Mouse (Mus musculus): ENCODE results near the gene Gm6871.
"Not testable (repeated sequence)": the region's sequence is repeated elsewhere in the genome, so short reads cannot be mapped to it uniquely, and the experiment has no call there.

Gm6871 gene

GRCm38 (mm10) chr7:41573562-41573961 is at the start of gene Gm6871:
Gene Gm6871 (minus strand): TSS chr7:41573662.
- DNase-seq, result not testable (repeated sequence)

GRCm38 (mm10) chr7:41616241-41616640 is 42.8 kb upstream of the Gm6871 start:
- not testable (repeated sequence) for DNase-seq

- DNase-seq, result no peak
Measured at GRCm38 (mm10) chr7:41611654-41612053, 38.2 kb upstream of the Gm6871 start.

- no peak for DNase-seq
Measured at GRCm38 (mm10) chr7:41599932-41600548, 26.6 kb upstream of the Gm6871 start.

- DNase-seq, result peak; percentile 89
Measured at GRCm38 (mm10) chr7:41599034-41599813, 25.8 kb upstream of the Gm6871 start, which contains the start of gene 2610021A01Rik. Gene 2610021A01Rik (plus strand): TSS chr7:41599230.

- no peak for DNase-seq
Measured at GRCm38 (mm10) chr7:41598615-41599014, 25.2 kb upstream of the Gm6871 start.

- not testable (repeated sequence) for DNase-seq
Measured at GRCm38 (mm10) chr7:41587831-41588230, 14.4 kb upstream of the Gm6871 start.

GRCm38 (mm10) chr7:41582028-41582427 is 8.6 kb upstream of the Gm6871 start:
- DNase-seq, result no peak

- DNase-seq, result no peak
Measured at GRCm38 (mm10) chr7:41577956-41578355, 4.5 kb upstream of the Gm6871 start.

GRCm38 (mm10) chr7:41560681-41561080 is 12.8 kb downstream of the Gm6871 start:
- no peak for DNase-seq

- DNase-seq, result no peak
Measured at GRCm38 (mm10) chr7:41512672-41513071, 60.8 kb downstream of the Gm6871 start.

- no peak for DNase-seq
Measured at GRCm38 (mm10) chr7:41512207-41512606, 61.3 kb downstream of the Gm6871 start.

- DNase-seq, result peak; percentile 37
Measured at GRCm38 (mm10) chr7:41502402-41502801, 71.1 kb downstream of the Gm6871 start.

GRCm38 (mm10) chr7:41500151-41500934 is 73.1 kb downstream of the Gm6871 start:
- peak; percentile 69 for DNase-seq

- DNase-seq, result peak; percentile 97
Measured at GRCm38 (mm10) chr7:41499389-41500049, 73.9 kb downstream of the Gm6871 start, which contains the start of the genes Gm20449 and AW146154. Gene Gm20449 (minus strand): TSS chr7:41499417. Gene AW146154 (minus strand): TSS chr7:41499890.

- not testable (repeated sequence) for DNase-seq
Measured at GRCm38 (mm10) chr7:41499018-41499388, 74.5 kb downstream of the Gm6871 start.

GRCm38 (mm10) chr7:41498464-41498863 is 75.0 kb downstream of the Gm6871 start:
- DNase-seq, result peak; percentile 46

GRCm38 (mm10) chr7:41497871-41498270 is 75.6 kb downstream of the Gm6871 start:
- peak; percentile 56 for DNase-seq
